Mouse (Mus musculus) forebrain, embryonic 10.5 days (tissue): ENCODE results near the gene Spint5. TPM values are rescaled to one million over a fixed set of nuclear protein-coding genes. Genes with fewer than 3 reads are reported as not detected.
A peak's percentile ranks its signal among the peaks of the same experiment; 100 is the strongest.

Source experiments
- DNase-seq: peaks from one replicate; pipeline ENCODE4 v3.0.0-alpha.2; 2017; ENCODE audit warnings: low spot score; ENCODE audit errors: extremely low spot score
- H3K27ac ChIP-seq: fragments of 300-500 bp; sonication (generic); 2 replicates; pipeline ENCODE4 v1.5.1; 2016; ENCODE audit warnings: mild to moderate bottlenecking
- H3K27me3 ChIP-seq: fragments of 300-500 bp; sonication (generic); 2 replicates; pipeline ENCODE4 v1.6.1; 2016; ENCODE audit warnings: mild to moderate bottlenecking; ENCODE audit not compliant: poor library complexity, severe bottlenecking
- H3K36me3 ChIP-seq: fragments of 300-500 bp; sonication (generic); replicated peaks from 2 replicates; pipeline ENCODE4 v1.6.1; 2016; ENCODE audit warnings: mild to moderate bottlenecking, moderate library complexity
- H3K4me1 ChIP-seq: fragments of 300-500 bp; sonication (generic); 2 replicates; pipeline ENCODE4 v1.6.1; 2016
- H3K4me3 ChIP-seq: fragments of 300-500 bp; sonication (generic); 2 replicates; pipeline ENCODE4 v1.5.1; 2016; ENCODE audit warnings: mild to moderate bottlenecking, moderate library complexity
- H3K9me3 ChIP-seq: fragments of 300-500 bp; sonication (generic); 2 replicates; pipeline ENCODE4 v1.6.1; 2016; ENCODE audit warnings: mild to moderate bottlenecking, moderate library complexity
- WGBS: fragments of 180-500 bp; shearing (Covaris S2); methylation state at CpG from one replicate; pipeline ENCODE4 v1.1.7; 2016; 5-methylcytosine and 5-hydroxymethylcytosine counted together
- polyA plus RNA-seq: library from polyadenylated mRNA; unstranded; fragments of >200 nt; fragmentation: Nextera tagmentation; extraction: Ambion mirVana; gene quantifications from 2 replicates; pipeline ENCODE4 v1.2.1, GENCODE M21; 2016

The Spint5 gene
- polyA plus RNA-seq, 1 experiment from 2014 or later, result not detected

DNA sequence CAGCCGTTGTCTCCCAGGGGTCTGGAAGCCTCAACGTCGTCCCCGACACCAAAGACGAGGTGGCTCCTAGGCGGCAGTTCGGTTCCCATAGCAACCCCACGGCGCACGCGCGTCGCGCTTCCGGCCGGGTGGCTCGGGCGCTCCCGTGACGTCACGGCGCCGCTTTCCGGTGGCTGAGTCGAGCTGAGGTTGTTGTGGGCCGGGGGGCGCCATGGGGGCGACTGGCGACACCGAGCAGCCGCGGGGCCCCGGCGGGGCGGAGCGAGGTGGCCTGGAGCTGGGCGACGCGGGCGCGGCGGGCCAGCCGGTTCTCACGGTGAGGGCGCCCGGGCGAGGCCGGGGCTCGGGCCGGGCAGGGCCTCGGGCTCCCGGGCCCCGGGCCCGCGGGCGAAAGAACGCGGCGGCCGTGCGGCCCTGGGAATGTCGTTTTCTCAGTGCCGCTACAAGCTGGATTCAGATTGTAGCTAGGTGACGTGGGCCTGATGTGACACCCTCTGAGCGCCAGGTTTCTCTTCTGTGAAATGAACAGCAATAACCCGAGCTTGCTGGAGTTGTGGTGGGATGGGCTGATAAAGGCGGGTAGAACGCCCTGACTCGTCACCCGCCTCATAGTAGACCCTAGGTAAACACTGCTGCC, 30.9 kb downstream of the Spint5 start, which contains the start of the genes Wfdc3 and Dnttip1:
Gene Wfdc3, minus strand, starts transcription at position 89 of the 637 bp plus-strand sequence.
Gene Dnttip1, plus strand, starts transcription at position 141 of the 637 bp plus-strand sequence.
- H3K27ac ChIP-seq, result peak within 1 kb of the TSS; percentile 95
- WGBS, result under 1% methylated on average over 70 of the region's 70 CpGs
- peak; percentile 95 for DNase-seq

DNA sequence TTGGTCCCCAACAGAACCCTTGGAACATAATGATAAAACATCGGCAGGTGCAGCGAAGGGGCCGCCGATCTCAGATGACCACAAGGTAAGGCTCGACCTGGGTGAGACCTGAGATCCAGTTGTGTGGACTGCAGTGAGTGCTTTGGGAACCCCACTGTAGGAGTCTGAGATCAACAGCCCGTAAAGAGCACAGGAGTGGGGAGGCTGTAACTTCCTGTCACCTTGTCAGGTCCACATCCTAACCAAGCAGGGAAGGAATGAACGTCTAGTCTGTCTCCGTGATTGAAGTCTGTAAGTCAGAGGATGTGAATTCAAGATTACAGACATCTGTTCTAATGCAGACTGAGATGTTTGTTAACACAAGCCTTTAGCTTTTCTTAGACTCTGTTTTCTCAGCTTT, 31.6 kb downstream of the Spint5 start:
- WGBS, result 64% methylated on average over 8 of the region's 8 CpGs
- H3K27ac ChIP-seq, result peak overlapping the region; percentile 95

More for the DNA sequence above, 30.9 kb downstream of the Spint5 start, which contains the start of the genes Wfdc3 and Dnttip1:
- H3K9me3 ChIP-seq, result no peaks in the 10 kb centered on the region
- peaks cover 25% of the 10 kb centered on the region for H3K4me1 ChIP-seq
- peak within 1 kb of the TSS; percentile 93 for H3K4me3 ChIP-seq
- H3K27me3 ChIP-seq, result no peaks in the 10 kb centered on the region
- peaks cover 38% of the 10 kb centered on the region for H3K36me3 ChIP-seq

DNA sequence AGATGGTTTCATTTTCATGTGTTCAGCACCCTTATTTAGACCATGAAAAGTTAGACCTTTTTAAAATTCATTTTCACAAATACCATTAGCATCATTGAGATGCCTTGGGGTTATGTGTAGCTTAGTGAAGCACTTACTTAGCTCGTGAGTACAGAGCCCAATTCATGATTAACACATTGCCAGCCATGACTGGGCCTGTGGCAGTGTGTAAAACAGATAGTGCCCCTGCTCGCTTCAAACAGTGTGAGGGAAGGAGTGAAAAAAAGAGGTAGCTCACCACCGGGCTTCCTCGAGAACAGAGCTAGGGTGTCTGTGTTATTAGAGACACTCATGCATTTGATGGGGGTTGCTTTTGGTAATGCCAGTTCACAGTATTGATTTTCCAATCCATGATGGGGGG, 33.1 kb downstream of the Spint5 start:
- Histone ChIP-seq H3K9me3 (no peaks in the 10 kb centered on the region), H3K27ac (no peak overlapping the region), H3K4me3 (no peak overlapping the region), H3K4me1 (peaks cover 25% of the 10 kb centered on the region), H3K36me3 (peaks cover 60% of the 10 kb centered on the region), H3K27me3 (no peaks in the 10 kb centered on the region)
- WGBS, result 90% methylated on average over 4 of the region's 4 CpGs
- no peak for DNase-seq

More for the DNA sequence above, 31.6 kb downstream of the Spint5 start:
- Histone ChIP-seq H3K4me3 (peak overlapping the region; percentile 93), H3K27me3 (no peaks in the 10 kb centered on the region), H3K4me1 (peaks cover 25% of the 10 kb centered on the region), H3K9me3 (no peaks in the 10 kb centered on the region), H3K36me3 (peaks cover 45% of the 10 kb centered on the region)
- no peak for DNase-seq

DNA sequence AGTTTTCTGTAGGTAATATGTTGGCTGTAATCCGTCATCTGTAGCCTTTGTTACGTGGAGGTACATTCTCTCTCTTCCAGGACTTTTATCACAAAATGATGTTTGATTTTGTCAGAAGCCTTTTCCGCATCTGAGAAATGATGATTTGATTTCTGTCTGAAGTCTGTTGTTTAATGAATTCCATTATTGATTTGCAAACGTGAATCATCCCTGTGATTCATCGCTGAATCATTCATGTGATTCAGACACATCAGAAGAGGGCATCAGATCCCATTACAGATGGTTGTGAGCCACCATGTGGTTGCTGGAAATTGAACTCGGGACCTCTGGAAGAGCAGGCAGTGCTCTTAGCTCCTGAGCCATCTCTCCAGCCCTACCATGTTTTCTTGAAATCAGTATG, 33.9 kb downstream of the Spint5 start:
- 91% methylated on average over 6 of the region's 6 CpGs for WGBS
- Histone ChIP-seq H3K36me3 (peaks cover 68% of the 10 kb centered on the region), H3K27me3 (no peaks in the 10 kb centered on the region), H3K4me3 (no peak overlapping the region), H3K4me1 (peaks cover 25% of the 10 kb centered on the region), H3K27ac (no peak overlapping the region), H3K9me3 (no peaks in the 10 kb centered on the region)
- no peak for DNase-seq

DNA sequence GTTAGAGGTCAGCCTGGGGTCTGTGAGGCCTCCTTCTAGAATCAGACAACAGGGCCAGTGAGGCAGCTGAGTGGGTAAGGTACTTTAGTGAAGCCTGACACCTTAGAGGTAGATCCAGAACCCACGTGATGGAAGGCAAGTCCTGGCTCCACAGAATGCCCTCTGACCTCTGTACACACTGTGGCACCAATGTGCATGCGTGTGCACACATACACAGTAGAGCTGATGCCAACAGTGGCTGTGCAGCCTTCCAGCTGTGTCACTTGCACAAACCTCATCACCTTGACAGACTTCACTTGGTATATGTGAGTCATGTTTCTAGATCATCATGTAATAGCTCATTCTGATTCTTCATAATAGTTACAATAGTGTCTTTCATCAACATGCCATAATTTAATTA, 37.3 kb downstream of the Spint5 start:
- no peaks in the 10 kb centered on the region for H3K9me3 ChIP-seq
- H3K27me3 ChIP-seq, result no peaks in the 10 kb centered on the region
- peaks cover 100% of the 10 kb centered on the region for H3K36me3 ChIP-seq
- no peak for DNase-seq
- peaks cover 3% of the 10 kb centered on the region for H3K4me1 ChIP-seq
- H3K4me3 ChIP-seq, result no peak overlapping the region
- H3K27ac ChIP-seq, result no peak overlapping the region
- 90% methylated on average over 2 of the region's 2 CpGs for WGBS

DNA sequence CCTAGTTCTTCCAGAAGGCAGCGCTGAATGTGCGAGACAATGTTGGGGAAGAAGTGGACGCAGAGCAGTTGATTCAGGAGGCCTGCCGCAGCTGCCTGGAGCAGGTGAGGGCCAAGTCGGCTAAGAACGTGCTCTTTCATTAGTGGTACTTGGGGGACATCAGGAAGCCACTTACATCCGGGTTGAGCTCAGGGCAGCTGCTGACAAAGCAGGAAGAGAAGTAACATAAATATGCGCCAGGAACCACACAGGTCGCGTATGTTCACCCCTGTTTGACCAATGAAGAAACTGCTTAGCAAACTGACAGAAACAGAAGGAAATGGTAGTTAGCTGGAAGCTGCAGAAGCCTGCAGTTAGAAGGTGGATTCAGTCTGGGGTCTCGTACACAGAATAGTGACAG, 39.0 kb downstream of the Spint5 start:
- DNase-seq, result no peak
- Histone ChIP-seq H3K4me3 (no peak overlapping the region), H3K4me1 (no peaks in the 10 kb centered on the region), H3K9me3 (no peaks in the 10 kb centered on the region), H3K36me3 (peaks cover 100% of the 10 kb centered on the region), H3K27me3 (no peaks in the 10 kb centered on the region), H3K27ac (no peak overlapping the region)
- 90% methylated on average over 11 of the region's 11 CpGs for WGBS

DNA sequence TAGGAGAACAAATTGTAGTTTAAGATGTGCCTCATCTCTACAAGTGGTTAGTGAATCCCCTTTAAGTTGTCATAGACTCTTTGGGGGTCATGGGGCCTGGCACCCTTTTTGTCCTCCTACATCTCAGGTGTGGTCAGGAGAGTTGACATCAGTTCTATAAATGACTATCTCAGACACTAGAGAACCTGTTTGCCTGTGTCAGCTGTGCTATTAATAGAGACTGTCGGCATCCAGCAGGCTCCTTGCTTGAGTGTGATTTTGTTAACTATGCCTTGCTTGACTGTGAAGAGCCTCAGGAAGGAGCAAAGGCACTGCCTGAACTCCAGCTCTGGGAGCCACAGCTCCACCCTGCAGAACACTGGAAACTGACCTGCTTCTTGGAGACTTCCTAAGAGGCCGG, 39.7 kb downstream of the Spint5 start:
- Histone ChIP-seq H3K4me3 (no peak overlapping the region), H3K4me1 (no peaks in the 10 kb centered on the region), H3K9me3 (no peaks in the 10 kb centered on the region), H3K27ac (no peak overlapping the region), H3K27me3 (no peaks in the 10 kb centered on the region), H3K36me3 (peaks cover 100% of the 10 kb centered on the region)
- 92% methylated on average over 2 of the region's 2 CpGs for WGBS
- no peak for DNase-seq

DNA sequence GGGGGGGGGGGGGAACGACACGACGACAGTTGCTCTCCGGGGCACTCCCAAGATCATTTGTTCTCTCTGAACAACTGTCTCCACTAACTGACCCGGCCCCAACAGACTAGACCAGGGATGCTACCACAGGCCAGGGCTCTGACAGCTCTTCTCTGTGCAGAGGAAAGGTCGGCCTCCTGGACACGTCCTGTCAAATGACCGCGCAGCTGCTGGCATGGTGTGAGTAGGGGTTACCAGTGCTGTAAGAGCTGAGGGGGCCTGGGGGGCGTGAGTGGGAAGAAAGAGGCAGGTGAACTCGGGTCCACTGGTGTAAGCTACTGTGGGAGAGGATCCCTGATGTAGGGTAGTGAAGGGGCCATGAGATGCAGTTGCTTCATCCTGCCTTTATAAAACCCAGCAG, 42.7 kb downstream of the Spint5 start:
- Histone ChIP-seq H3K27me3 (no peaks in the 10 kb centered on the region), H3K4me1 (no peaks in the 10 kb centered on the region), H3K4me3 (no peak overlapping the region), H3K27ac (no peak overlapping the region), H3K36me3 (peaks cover 100% of the 10 kb centered on the region), H3K9me3 (no peaks in the 10 kb centered on the region)
- 94% methylated on average over 11 of the region's 11 CpGs for WGBS
- DNase-seq, result no peak

DNA sequence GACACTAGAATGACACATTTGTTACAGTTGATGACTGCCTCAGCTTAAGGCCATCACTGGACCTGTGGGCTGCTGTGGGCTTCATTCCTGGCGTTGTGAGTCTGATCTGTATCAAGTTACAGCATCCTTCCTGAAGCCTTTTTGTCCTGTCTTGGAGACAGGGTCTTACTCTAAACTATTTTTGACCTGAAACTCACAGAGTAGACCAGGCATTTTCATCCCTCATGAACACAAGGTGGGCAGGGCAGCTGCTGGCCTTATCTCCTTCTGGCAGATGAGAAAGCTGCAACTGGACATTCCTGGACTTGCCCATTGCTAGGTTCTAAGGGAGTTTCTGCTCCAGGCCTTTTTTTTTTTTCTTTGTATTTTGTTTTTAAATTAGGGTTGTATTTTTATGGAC, 43.6 kb downstream of the Spint5 start:
- 87% methylated on average over 1 of the region's 1 CpGs for WGBS
- Histone ChIP-seq H3K9me3 (no peaks in the 10 kb centered on the region), H3K4me1 (no peaks in the 10 kb centered on the region), H3K27me3 (no peaks in the 10 kb centered on the region), H3K4me3 (no peak overlapping the region), H3K36me3 (peaks cover 100% of the 10 kb centered on the region), H3K27ac (no peak overlapping the region)
- DNase-seq, result no peak

DNA sequence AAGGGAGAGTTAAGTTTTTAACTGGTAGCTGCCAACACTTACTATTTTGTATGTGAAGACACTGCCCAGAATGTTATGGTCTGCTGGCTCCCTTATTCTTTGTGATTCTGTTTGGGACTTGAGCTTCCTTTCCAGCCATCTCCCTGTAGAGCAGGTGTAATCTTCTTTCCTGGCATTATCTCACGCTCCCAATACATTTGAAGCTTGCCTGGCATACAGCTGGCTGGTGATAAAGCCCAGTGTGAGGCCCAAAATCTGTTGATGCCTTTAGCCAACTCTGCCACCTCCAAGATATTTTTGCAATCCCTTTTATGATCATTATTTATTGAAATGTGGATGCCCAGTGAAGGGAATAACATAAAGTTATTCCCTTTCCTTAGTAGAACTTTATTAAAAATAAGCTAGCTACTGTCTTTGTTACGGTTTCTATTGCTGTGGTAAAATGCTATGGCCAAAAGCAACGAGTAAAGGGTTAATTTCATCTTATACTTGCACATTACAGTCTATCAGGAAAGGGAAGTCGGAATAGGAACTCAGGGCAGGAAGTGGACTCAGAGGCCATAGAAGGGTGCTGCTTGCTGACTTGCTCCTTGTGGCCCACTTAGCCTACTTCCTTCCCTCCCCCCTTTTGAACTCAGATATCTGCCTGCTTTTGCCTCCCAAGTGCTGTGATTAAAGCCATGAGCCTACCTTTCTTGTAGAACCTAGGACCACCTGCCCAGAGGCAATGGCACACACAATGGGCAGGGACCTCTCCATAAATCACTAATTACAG, 45.1 kb downstream of the Spint5 start:
- no peaks in the 10 kb centered on the region for H3K27me3 ChIP-seq
- no peak for DNase-seq
- no peak overlapping the region for H3K27ac ChIP-seq
- H3K4me1 ChIP-seq, result no peaks in the 10 kb centered on the region
- no peaks in the 10 kb centered on the region for H3K9me3 ChIP-seq
- 88% methylated on average over 4 of the region's 4 CpGs for WGBS
- no peak overlapping the region for H3K4me3 ChIP-seq
- H3K36me3 ChIP-seq, result peaks cover 94% of the 10 kb centered on the region

DNA sequence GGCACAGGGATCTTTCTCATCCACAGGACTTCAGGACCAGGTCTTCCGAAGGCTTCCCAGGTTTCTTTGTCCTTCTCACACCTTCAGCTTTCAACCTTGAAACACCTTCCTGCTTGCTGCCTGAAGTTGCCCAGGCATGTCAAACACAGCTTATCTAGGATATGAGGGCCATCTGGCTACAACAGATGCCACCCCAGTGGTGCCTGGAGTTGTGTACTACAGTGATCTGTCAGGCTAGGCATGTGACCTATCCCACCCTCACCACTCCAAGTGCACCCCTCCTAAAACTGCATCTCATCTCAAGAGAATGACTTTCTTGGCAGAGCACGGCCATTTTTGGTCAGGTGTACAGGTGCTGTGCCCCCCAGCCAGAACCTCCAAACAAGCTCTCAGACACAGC, 46.4 kb downstream of the Spint5 start:
- WGBS, result 93% methylated on average over 2 of the region's 2 CpGs
- no peaks in the 10 kb centered on the region for H3K27me3 ChIP-seq
- H3K4me1 ChIP-seq, result no peaks in the 10 kb centered on the region
- no peak overlapping the region for H3K27ac ChIP-seq
- H3K36me3 ChIP-seq, result peaks cover 94% of the 10 kb centered on the region
- H3K9me3 ChIP-seq, result no peaks in the 10 kb centered on the region
- no peak for DNase-seq
- no peak overlapping the region for H3K4me3 ChIP-seq

DNA sequence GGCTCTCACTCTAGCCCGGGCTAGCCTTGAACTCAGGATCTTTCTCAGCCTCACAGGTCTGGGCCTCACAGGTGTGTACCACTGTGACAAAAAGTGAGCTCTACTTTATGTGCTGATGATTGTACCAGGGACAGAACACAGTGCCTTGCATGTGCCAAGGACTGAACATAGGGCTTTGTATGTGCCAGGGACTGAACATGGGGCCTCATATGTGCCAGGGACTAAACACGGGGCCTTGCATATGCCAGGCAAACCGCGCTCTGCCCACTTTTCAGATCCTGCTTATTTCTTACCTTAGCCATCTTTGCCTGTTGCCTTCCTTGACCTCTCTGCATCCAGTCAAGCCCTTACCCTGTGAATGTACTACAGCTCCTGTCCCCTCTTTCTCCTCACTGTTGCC, 46.9 kb downstream of the Spint5 start:
- Histone ChIP-seq H3K27ac (no peak overlapping the region), H3K27me3 (no peaks in the 10 kb centered on the region), H3K36me3 (peaks cover 94% of the 10 kb centered on the region), H3K4me1 (no peaks in the 10 kb centered on the region), H3K9me3 (no peaks in the 10 kb centered on the region), H3K4me3 (no peak overlapping the region)
- WGBS, result 96% methylated on average over 4 of the region's 4 CpGs
- DNase-seq, result no peak

DNA sequence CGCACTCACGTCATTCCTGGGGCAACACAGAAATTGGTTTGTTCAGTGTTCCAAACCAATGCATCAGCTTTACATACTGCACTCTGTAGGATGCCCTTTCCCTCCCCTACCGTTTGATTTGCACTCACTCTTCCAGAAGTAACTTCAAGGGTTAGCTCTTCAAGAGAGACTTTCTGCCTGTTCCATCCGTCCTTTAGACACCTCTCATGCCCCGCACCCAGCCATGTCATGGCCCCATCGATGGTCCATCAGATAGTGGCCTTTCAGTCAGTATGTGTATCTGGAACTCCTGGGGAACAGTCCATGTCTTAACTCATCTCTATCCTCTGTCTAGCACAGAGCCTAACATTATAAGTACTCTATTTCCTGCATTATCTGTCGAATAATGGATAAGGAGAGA, 47.5 kb downstream of the Spint5 start:
- no peaks in the 10 kb centered on the region for H3K9me3 ChIP-seq
- no peak overlapping the region for H3K27ac ChIP-seq
- 91% methylated on average over 7 of the region's 7 CpGs for WGBS
- DNase-seq, result no peak
- peaks cover 94% of the 10 kb centered on the region for H3K36me3 ChIP-seq
- no peak overlapping the region for H3K4me3 ChIP-seq
- no peaks in the 10 kb centered on the region for H3K4me1 ChIP-seq
- no peaks in the 10 kb centered on the region for H3K27me3 ChIP-seq
